Mouse (Mus musculus) E14TG2a.4 (cell line): Measurements from ENCODE around the gene Stxbp5.

Source experiments
- H3K27me3 ChIP-seq: 2 replicates; pipeline ENCODE4 v1.6.1; 2014; ENCODE audit warnings: low read length, control low read depth; ENCODE audit not compliant: insufficient read depth
- H3K36me3 ChIP-seq: 2 replicates; pipeline ENCODE4 v1.6.1; 2014; ENCODE audit warnings: low read length, control low read depth; ENCODE audit not compliant: insufficient read depth
- H3K4me1 ChIP-seq: replicated peaks from 2 replicates; pipeline ENCODE4 v1.6.1; 2014; ENCODE audit warnings: low read depth, low read length, control low read depth
- H3K4me3 ChIP-seq: replicated peaks from 2 replicates; pipeline ENCODE4 v1.5.1; 2014; ENCODE audit warnings: mild to moderate bottlenecking, low read length
- H3K9me3 ChIP-seq: 2 replicates; pipeline ENCODE4 v1.6.1; 2014; ENCODE audit warnings: low read length, control low read depth
- CTCF ChIP-seq: conservative IDR thresholded peaks from 2 replicates; pipeline ENCODE4 v1.5.1; 2014; ENCODE audit warnings: low read length
- NANOG ChIP-seq: IDR thresholded peaks from 2 replicates; pipeline ENCODE4 v1.6.1; 2014; ENCODE audit warnings: borderline replicate concordance, low read length, mixed read lengths
- POU5F1 ChIP-seq: IDR thresholded peaks from 2 replicates; pipeline ENCODE4 v1.6.1; 2014; ENCODE audit warnings: low read length, borderline replicate concordance

Stxbp5 gene

DNA sequence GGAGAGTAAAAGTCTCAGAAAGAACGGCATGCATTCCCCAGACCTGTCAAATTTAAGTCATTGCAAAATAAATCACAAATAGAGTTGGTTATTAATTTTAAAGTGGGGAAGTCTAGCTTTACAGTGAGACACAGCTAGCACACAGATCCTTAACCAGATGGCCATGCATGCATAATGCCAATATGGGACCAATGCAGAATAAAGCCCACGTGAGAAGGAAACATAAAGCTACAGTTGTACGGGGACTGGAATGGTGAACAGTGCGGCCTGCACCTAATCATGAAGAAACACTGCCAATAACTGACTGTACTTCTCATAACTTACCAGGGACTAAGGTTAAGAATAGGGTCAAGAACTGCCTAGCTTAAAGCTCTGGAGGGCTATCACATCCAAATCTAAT, 67.9 kb downstream of the Stxbp5 start:
- Histone ChIP-seq H3K36me3 (no peaks in the 10 kb centered on the region), H3K4me1 (peaks cover 18% of the 10 kb centered on the region), H3K27me3 (no peaks in the 10 kb centered on the region), H3K4me3 (no peak overlapping the region), H3K9me3 (no peaks in the 10 kb centered on the region)
- no peak for TF ChIP-seq POU5F1
- no peak for TF ChIP-seq CTCF
- no peak for TF ChIP-seq NANOG

- Histone ChIP-seq H3K36me3 (no peaks in the 10 kb centered on the region), H3K27me3 (no peaks in the 10 kb centered on the region), H3K4me3 (no peak overlapping the region), H3K9me3 (no peaks in the 10 kb centered on the region), H3K4me1 (peaks cover 18% of the 10 kb centered on the region)
- TF ChIP-seq POU5F1 (no peak), NANOG (no peak), CTCF (no peak)
These were observed 71.1 kb downstream of the Stxbp5 start for GRCm38 (mm10) chr10:9829744-9830143.

- no peaks in the 10 kb centered on the region for H3K9me3 ChIP-seq
- no peak overlapping the region for H3K4me3 ChIP-seq
- H3K27me3 ChIP-seq, result no peaks in the 10 kb centered on the region
- TF ChIP-seq CTCF (no peak; the same call in 1 of the 2 replicates), POU5F1 (no peak), NANOG (no peak)
- no peaks in the 10 kb centered on the region for H3K4me1 ChIP-seq
- no peaks in the 10 kb centered on the region for H3K36me3 ChIP-seq
These were observed 79.6 kb downstream of the Stxbp5 start for GRCm38 (mm10) chr10:9821299-9821698.

GRCm38 (mm10) chr10:9818574-9818973, 82.3 kb downstream of the Stxbp5 start:
- Histone ChIP-seq H3K27me3 (no peaks in the 10 kb centered on the region), H3K9me3 (no peaks in the 10 kb centered on the region), H3K36me3 (no peaks in the 10 kb centered on the region), H3K4me1 (no peaks in the 10 kb centered on the region), H3K4me3 (no peak overlapping the region)
- no peak for TF ChIP-seq CTCF
- no peak for TF ChIP-seq POU5F1

- TF ChIP-seq NANOG (no peak), CTCF (no peak), POU5F1 (no peak)
- H3K9me3 ChIP-seq, result no peaks in the 10 kb centered on the region
- no peaks in the 10 kb centered on the region for H3K36me3 ChIP-seq
- no peak overlapping the region for H3K4me3 ChIP-seq
- H3K4me1 ChIP-seq, result no peaks in the 10 kb centered on the region
- H3K27me3 ChIP-seq, result no peaks in the 10 kb centered on the region
These were observed 87.0 kb downstream of the Stxbp5 start for GRCm38 (mm10) chr10:9813926-9814325.

- Histone ChIP-seq H3K4me3 (no peak overlapping the region), H3K36me3 (no peaks in the 10 kb centered on the region), H3K27me3 (no peaks in the 10 kb centered on the region), H3K9me3 (no peaks in the 10 kb centered on the region), H3K4me1 (peaks cover 11% of the 10 kb centered on the region)
- TF ChIP-seq CTCF, result no peak
- no peak for TF ChIP-seq NANOG
- TF ChIP-seq POU5F1, result no peak
These were observed 93.3 kb downstream of the Stxbp5 start for GRCm38 (mm10) chr10:9807596-9807995.

- no peaks in the 10 kb centered on the region for H3K27me3 ChIP-seq
- H3K4me3 ChIP-seq, result no peak overlapping the region
- H3K4me1 ChIP-seq, result peaks cover 29% of the 10 kb centered on the region
- H3K9me3 ChIP-seq, result no peaks in the 10 kb centered on the region
- no peak for TF ChIP-seq POU5F1
- no peak for TF ChIP-seq CTCF
- no peak for TF ChIP-seq NANOG
- no peaks in the 10 kb centered on the region for H3K36me3 ChIP-seq
These were observed 95.5 kb downstream of the Stxbp5 start for GRCm38 (mm10) chr10:9805341-9805740.

GRCm38 (mm10) chr10:9803126-9803525, 97.8 kb downstream of the Stxbp5 start:
- H3K4me3 ChIP-seq, result no peak overlapping the region
- TF ChIP-seq CTCF, result no peak
- TF ChIP-seq POU5F1, result peak; percentile 58; the same call in 1 of the 2 replicates
- peak; percentile 35; the same call in 1 of the 2 replicates for TF ChIP-seq NANOG
- no peaks in the 10 kb centered on the region for H3K27me3 ChIP-seq
- no peaks in the 10 kb centered on the region for H3K9me3 ChIP-seq
- peaks cover 29% of the 10 kb centered on the region for H3K4me1 ChIP-seq
- H3K36me3 ChIP-seq, result no peaks in the 10 kb centered on the region

DNA sequence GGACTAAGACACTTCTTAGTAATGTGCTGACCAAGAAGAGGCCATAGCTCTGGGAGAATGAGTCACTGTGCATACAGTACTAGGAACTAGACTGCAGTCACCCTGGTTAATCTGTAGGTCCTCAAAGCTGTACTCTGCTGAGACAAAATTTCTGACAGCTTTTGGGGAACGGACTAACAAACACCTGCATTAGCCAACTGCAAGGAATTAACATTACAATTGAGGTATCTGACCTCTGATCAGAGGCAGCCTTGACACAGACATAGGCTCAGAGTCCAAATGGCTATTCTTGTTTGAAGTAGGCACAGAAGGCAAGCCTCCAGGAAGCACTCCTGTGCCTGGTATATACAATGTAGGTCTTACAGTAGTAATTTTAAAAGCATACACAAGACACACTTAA, 99.3 kb downstream of the Stxbp5 start:
- Histone ChIP-seq H3K9me3 (no peaks in the 10 kb centered on the region), H3K27me3 (no peaks in the 10 kb centered on the region), H3K4me1 (peaks cover 29% of the 10 kb centered on the region), H3K36me3 (no peaks in the 10 kb centered on the region), H3K4me3 (no peak overlapping the region)
- TF ChIP-seq POU5F1, result peak; percentile 27; the same call in 1 of the 2 replicates
- no peak for TF ChIP-seq CTCF

DNA sequence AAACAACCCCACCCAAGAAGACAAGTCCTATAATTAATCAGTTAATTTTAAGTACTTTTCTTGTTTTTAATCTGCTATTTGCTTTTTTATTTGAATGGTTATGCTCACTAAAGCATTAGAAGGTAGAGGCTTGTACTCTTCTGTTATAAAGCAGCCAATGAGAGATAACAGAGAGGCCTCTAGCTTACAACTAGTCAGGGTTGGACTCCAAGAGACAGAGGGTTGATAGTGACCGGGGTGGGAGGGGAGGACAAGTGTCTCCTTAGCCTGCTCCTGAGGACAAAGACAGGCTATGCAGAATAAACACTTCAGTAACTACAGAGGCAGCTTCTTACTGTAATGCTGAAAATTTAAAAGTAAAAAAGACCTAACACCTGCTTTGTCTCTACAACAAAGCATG, 101.8 kb downstream of the Stxbp5 start:
- TF ChIP-seq CTCF (no peak), POU5F1 (no peak), NANOG (no peak)
- no peaks in the 10 kb centered on the region for H3K36me3 ChIP-seq
- peaks cover 29% of the 10 kb centered on the region for H3K4me1 ChIP-seq
- no peaks in the 10 kb centered on the region for H3K27me3 ChIP-seq
- no peaks in the 10 kb centered on the region for H3K9me3 ChIP-seq
- H3K4me3 ChIP-seq, result no peak overlapping the region
